Mouse (Mus musculus): ENCODE results near the gene Idh3a.

DNA sequence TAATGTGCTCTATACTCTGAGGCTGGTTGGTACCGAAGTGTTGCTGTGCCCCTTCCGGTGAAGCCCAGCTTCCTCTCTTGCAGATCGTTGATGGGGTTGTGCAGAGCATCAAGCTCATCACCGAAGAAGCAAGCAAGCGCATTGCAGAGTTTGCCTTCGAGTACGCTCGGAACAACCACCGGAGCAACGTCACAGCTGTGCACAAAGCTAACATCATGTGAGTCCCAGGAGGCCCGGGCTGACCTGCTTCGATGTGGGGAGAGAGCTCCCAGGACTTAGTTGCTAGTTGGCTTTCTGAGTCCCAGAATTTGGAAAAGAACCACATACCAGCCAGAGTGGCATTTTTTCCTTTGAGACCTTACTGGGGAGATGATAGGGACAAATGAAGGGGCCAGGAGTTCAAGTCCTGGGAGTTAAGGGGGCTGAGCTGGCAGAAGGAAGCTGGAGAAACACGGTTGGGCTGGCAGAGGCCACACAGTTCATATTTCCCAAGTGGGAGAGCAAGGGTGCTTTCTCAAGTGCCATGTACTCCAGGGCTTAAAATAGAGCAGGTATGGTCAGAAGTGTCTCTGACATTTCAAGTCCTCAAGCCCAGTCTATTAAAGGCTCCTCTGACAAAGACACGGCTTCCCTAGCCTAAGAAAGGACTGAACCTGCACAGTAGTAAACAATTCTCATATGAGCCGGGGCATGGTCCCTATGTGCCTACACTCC, 10.8 kb downstream of the Idh3a start:
- TF ChIP-seq CTCF (IDR thresholded peaks at IDR 0.05; ENCODE audit: low read depth, low read length) (no peak), POLR2AphosphoS5 (IDR thresholded peaks at IDR 0.05; ENCODE audit: insufficient replicate concordance, low read depth, low read length) (no peak), TAL1 (conservative IDR thresholded peaks at IDR 0.05; ENCODE audit: low read depth, low read length) (no peak), GATA1 (IDR thresholded peaks at IDR 0.05; ENCODE audit: borderline replicate concordance, low read length) (no peak), GATA2 (IDR thresholded peaks at IDR 0.05; ENCODE audit: borderline replicate concordance, low read depth, low read length) (no peak)
